In the genomic region with DNA sequence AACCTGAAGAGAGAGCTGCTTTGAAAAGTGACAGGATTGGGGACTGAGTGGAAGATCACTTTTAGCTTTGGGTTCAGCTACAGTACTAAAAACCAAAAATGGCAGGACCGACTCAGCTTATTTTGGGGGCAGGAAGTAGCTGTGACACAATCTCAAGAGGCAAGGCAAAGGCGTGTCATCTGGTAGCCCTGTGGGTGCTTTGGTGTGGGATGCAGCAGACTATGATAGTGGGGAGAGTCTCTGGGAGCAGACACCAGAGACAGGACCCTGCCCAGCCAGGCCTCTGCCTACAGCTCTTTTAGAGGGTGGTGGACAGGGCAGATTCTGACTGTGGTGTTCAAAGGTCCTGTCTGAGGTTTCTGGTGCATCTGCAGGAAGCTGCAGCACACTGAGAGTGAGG, we compare ENCODE assay signal across 19 mouse cellular contexts. TPM values are rescaled to one million over a fixed set of nuclear protein-coding genes. Genes with fewer than 3 reads are reported as not detected.
DNase-seq lines count a peak whose midpoint lies in the region; ATAC-seq lines count a peak whose summit lies in the region.
"Had no signal": no experiment of that assay in that cellular context is flagged by ENCODE, and none has a peak within 500 bp of the region (broad histone marks: within the 10 kb centered on the region; RNA-seq: fewer than 3 reads in every experiment).

No protein-coding gene starts in this region.

- peaks cover 18% of the 10 kb centered on the region; the same call in 1 of the 2 replicates for H3K36me3 ChIP-seq in hindbrain, embryonic 14.5 days (replicated peaks; ENCODE audit: control insufficient read depth, insufficient read depth)
- H3K36me3 ChIP-seq: forebrain, embryonic 10.5 days; midbrain, embryonic 15.5 days; stomach, embryonic 15.5 days had no signal

- ATAC-seq in CD4-positive, CD25-positive, alpha-beta regulatory T cell, adult 4 months = peak; percentile 47
- ATAC-seq in common myeloid progenitor, adult 5-6 weeks (replicated peaks; ENCODE audit: low read depth, poor library complexity, severe bottlenecking) = peak; percentile 75
- no peak for ATAC-seq in hindbrain, embryonic 14.5 days (ENCODE audit: low FRiP score)
- ATAC-seq: liver, postnatal 0 days; midbrain, embryonic 15.5 days had no signal

- peaks cover 12% of the 10 kb centered on the region for H3K4me1 ChIP-seq in hindbrain, embryonic 14.5 days (replicated peaks; ENCODE audit: control insufficient read depth, insufficient read depth, low read length)
- H3K4me1 ChIP-seq: stomach, embryonic 15.5 days had no signal

- no peak overlapping the region for H3K27ac ChIP-seq in hindbrain, embryonic 14.5 days
- H3K27ac ChIP-seq: embryonic facial prominence, embryonic 15.5 days; forebrain, embryonic 10.5 days; midbrain, embryonic 15.5 days; stomach, embryonic 15.5 days had no signal

- 92% methylated on average over 2 of the region's 2 CpGs for WGBS in hindbrain, embryonic 14.5 days

- no peak overlapping the region for H3K4me2 ChIP-seq in hindbrain, embryonic 14.5 days (replicated peaks)
- H3K4me2 ChIP-seq: embryonic facial prominence, embryonic 15.5 days; midbrain, embryonic 15.5 days; stomach, embryonic 15.5 days had no signal

- H3K27me3 ChIP-seq in hindbrain, embryonic 14.5 days (ENCODE audit: control insufficient read depth, insufficient read depth, low read length) = no peaks in the 10 kb centered on the region
- H3K27me3 ChIP-seq: embryonic facial prominence, embryonic 15.5 days; midbrain, embryonic 15.5 days; stomach, embryonic 15.5 days had no signal

- peak; percentile 66 for DNase-seq in naive thymus-derived CD4-positive, alpha-beta T cell, adult 2 months (ENCODE audit: low read depth)
- DNase-seq in thymus, postnatal 36 days = peak; percentile 38 to 40
- no peak for DNase-seq in urinary bladder, postnatal 4 days (ENCODE audit: low spot score in 2 of 2)
- DNase-seq in lung, postnatal 4 days = no peak
- DNase-seq in hindbrain, embryonic 14.5 days (ENCODE audit: low spot score) = no peak
- DNase-seq: adrenal gland, postnatal 25 days; cerebellum, adult 8-10 months; embryo, embryonic 11 days; heart, postnatal 4 days; liver; liver, postnatal 0 days; right cerebral cortex, adult 18-20 months; spleen, adult 18-20 months had no signal

- H3K9ac ChIP-seq in hindbrain, embryonic 14.5 days = no peak overlapping the region
- H3K9ac ChIP-seq: embryonic facial prominence, embryonic 15.5 days; liver, postnatal 0 days; midbrain, embryonic 15.5 days; stomach, embryonic 15.5 days had no signal

- no peak overlapping the region for H3K4me3 ChIP-seq in hindbrain, embryonic 14.5 days (replicated peaks; ENCODE audit: low read length)
- H3K4me3 ChIP-seq: embryonic facial prominence, embryonic 15.5 days; forebrain, embryonic 10.5 days; midbrain, embryonic 15.5 days; stomach, embryonic 15.5 days had no signal

- H3K9me3 ChIP-seq in hindbrain, embryonic 14.5 days (ENCODE audit: control insufficient read depth, low read length) = no peaks in the 10 kb centered on the region
- H3K9me3 ChIP-seq: embryonic facial prominence, embryonic 15.5 days; forebrain, embryonic 10.5 days; midbrain, embryonic 15.5 days; stomach, embryonic 15.5 days had no signal

RNA-seq across cellular contexts. Expression of a gene that starts 38.5 kb away (rescaled TPM):
- 10 to 100 TPM; 26.6 to 27.3 TPM for polyA plus RNA-seq in CD4-positive, CD25-positive, alpha-beta regulatory T cell, adult 4 months (2017; shearing (Covaris generic))
- 91.7 and 99.8 TPM in 2 replicates for total RNA-seq in common myeloid progenitor, adult 5-6 weeks (2017)
- polyA plus RNA-seq in hindbrain, embryonic 14.5 days (2014; fragmentation: Nextera tagmentation; extraction: Ambion mirVana) = 12.6 and 12.8 TPM in 2 replicates

Comparison
In these comparisons a context has a peak if more than half of its experiments do, and no peak if none do; other contexts are left out.
1. DNase-seq: peak in naive thymus-derived CD4-positive, alpha-beta T cell, adult 2 months (single experiment) and thymus, postnatal 36 days (2 of 2); none in urinary bladder, postnatal 4 days (0 of 2), lung, postnatal 4 days (0 of 2) and hindbrain, embryonic 14.5 days (single experiment).